Mouse (Mus musculus) hindbrain, embryonic 15.5 days (tissue): ENCODE measurements around the gene Ptpn12. TPM values are rescaled to one million over a fixed set of nuclear protein-coding genes. Genes with fewer than 3 reads are reported as not detected.
A peak's percentile ranks its signal among the peaks of the same experiment; 100 is the strongest.

Source experiments
- ATAC-seq: fragments of 200-750 bp; cut with Nextera tagmentation; 2 replicates; pipeline ENCODE4 v1.8.0; 2017; ENCODE audit warnings: low read depth, moderate number of reproducible peaks, moderate TSS enrichment; ENCODE audit not compliant: low FRiP score
- H3K27ac ChIP-seq: fragments of 300-500 bp; sonication (generic); replicated peaks from 2 replicates; pipeline ENCODE4 v1.5.1; 2015; ENCODE audit warnings: mild to moderate bottlenecking, inconsistent platforms
- H3K27me3 ChIP-seq: fragments of 300-500 bp; sonication (generic); 2 replicates; pipeline ENCODE4 v1.6.1; 2015; ENCODE audit warnings: control low read depth, inconsistent platforms
- H3K36me3 ChIP-seq: fragments of 300-500 bp; sonication (generic); 2 replicates; pipeline ENCODE4 v1.6.1; 2015; ENCODE audit warnings: control low read depth, inconsistent platforms
- H3K4me1 ChIP-seq: fragments of 300-500 bp; sonication (generic); replicated peaks from 2 replicates; pipeline ENCODE4 v1.6.1; 2015; ENCODE audit warnings: control low read depth, inconsistent platforms
- H3K4me2 ChIP-seq: fragments of 300-500 bp; sonication (generic); 2 replicates; pipeline ENCODE4 v1.6.1; 2015; ENCODE audit warnings: moderate library complexity, mild to moderate bottlenecking, inconsistent platforms
- H3K4me3 ChIP-seq: fragments of 300-500 bp; sonication (generic); 2 replicates; pipeline ENCODE4 v1.5.1; 2015; ENCODE audit warnings: mild to moderate bottlenecking, inconsistent platforms
- H3K9ac ChIP-seq: fragments of 300-500 bp; sonication (generic); 2 replicates; pipeline ENCODE4 v1.6.1; 2015; ENCODE audit warnings: inconsistent platforms
- H3K9me3 ChIP-seq: fragments of 300-500 bp; sonication (generic); 2 replicates; pipeline ENCODE4 v1.6.1; 2016; ENCODE audit warnings: control low read depth, inconsistent platforms
- WGBS: fragments of 180-500 bp; shearing (Covaris S2); methylation state at CpG from one replicate; pipeline ENCODE4 v1.1.7; 2015; 5-methylcytosine and 5-hydroxymethylcytosine counted together
- polyA plus RNA-seq: library from polyadenylated mRNA; unstranded; fragments of >200 nt; fragmentation: Nextera tagmentation; extraction: Ambion mirVana; gene quantifications from 2 replicates; pipeline ENCODE4 v1.2.1, GENCODE M21; 2015

Gene Ptpn12
- polyA plus RNA-seq, 1 experiment from 2014 or later: 24.3 TPM

GRCm38 (mm10) chr5:21047114-21047513 is 8.6 kb downstream of the Ptpn12 start:
- Histone ChIP-seq H3K9ac (no peak overlapping the region), H3K4me2 (no peak overlapping the region), H3K27me3 (no peaks in the 10 kb centered on the region), H3K4me1 (peaks cover 20% of the 10 kb centered on the region), H3K4me3 (no peak overlapping the region), H3K27ac (no peak overlapping the region), H3K36me3 (no peaks in the 10 kb centered on the region), H3K9me3 (no peaks in the 10 kb centered on the region)
- ATAC-seq: no peak
- 91% methylated on average over 4 of the region's 4 CpGs for WGBS

DNA sequence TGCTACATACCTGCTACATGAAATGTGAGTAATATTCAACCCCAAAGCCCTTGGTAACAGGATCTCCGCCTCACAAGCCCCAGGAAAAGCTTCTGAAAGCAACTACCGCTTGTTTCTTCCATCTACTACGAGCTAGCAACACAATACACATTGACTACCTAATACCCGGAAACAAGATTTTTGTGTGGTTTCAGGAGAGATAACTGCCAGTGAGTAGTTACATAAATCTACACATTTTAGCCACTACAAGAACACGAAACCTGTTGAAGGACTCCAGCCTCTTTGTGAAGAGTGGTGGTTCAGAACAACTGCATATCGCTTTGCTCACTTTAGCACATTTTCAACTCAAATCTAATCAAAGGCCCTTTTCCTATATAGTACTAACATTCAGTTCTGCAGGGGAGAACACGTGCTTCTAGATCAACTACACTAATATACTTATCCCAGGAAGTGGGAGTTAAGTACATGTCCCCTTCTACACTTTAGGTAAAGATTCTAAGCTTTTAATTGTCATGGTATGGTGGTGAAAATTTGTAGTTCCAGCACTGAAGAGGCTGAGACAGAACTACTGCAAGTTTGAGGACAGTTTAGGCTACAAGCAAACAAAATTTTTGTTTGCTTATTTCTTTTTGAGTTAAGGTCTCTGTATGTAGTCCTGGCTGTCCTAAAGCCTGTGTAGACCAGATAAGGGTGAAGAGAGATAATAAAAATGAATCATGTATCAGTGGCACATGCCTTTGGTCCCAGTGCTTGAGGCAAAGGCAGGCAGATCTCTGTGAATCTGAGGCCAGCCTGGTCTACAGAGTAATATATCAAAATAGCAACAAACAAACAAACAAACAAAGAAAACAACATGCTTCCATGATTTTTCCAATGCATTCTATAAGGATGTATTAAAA is 9.3 kb downstream of the Ptpn12 start:
- Histone ChIP-seq H3K4me1 (0 out of 2 replicates have a peak, but pooled peaks cover 16% of the 10 kb centered on the region), H3K9ac (no peak overlapping the region), H3K27ac (no peak overlapping the region), H3K4me3 (no peak overlapping the region), H3K9me3 (no peaks in the 10 kb centered on the region), H3K27me3 (no peaks in the 10 kb centered on the region), H3K36me3 (no peaks in the 10 kb centered on the region), H3K4me2 (no peak overlapping the region)
- ATAC-seq: no peak
- WGBS: 89% methylated on average over 7 of the region's 7 CpGs

GRCm38 (mm10) chr5:21045462-21045861 is 10.2 kb downstream of the Ptpn12 start:
- Histone ChIP-seq H3K4me3 (no peak overlapping the region), H3K27me3 (no peaks in the 10 kb centered on the region), H3K27ac (no peak overlapping the region), H3K9me3 (no peaks in the 10 kb centered on the region), H3K4me1 (0 out of 2 replicates have a peak, but pooled peaks cover 9% of the 10 kb centered on the region), H3K36me3 (no peaks in the 10 kb centered on the region), H3K4me2 (no peak overlapping the region), H3K9ac (no peak overlapping the region)
- no peak for ATAC-seq
- WGBS: 95% methylated on average over 2 of the region's 2 CpGs

- 95% methylated on average over 5 of the region's 5 CpGs for WGBS
- Histone ChIP-seq H3K9me3 (no peaks in the 10 kb centered on the region), H3K4me2 (no peak overlapping the region)
These were observed 17.6 kb downstream of the Ptpn12 start for GRCm38 (mm10) chr5:21038100-21038499.

DNA sequence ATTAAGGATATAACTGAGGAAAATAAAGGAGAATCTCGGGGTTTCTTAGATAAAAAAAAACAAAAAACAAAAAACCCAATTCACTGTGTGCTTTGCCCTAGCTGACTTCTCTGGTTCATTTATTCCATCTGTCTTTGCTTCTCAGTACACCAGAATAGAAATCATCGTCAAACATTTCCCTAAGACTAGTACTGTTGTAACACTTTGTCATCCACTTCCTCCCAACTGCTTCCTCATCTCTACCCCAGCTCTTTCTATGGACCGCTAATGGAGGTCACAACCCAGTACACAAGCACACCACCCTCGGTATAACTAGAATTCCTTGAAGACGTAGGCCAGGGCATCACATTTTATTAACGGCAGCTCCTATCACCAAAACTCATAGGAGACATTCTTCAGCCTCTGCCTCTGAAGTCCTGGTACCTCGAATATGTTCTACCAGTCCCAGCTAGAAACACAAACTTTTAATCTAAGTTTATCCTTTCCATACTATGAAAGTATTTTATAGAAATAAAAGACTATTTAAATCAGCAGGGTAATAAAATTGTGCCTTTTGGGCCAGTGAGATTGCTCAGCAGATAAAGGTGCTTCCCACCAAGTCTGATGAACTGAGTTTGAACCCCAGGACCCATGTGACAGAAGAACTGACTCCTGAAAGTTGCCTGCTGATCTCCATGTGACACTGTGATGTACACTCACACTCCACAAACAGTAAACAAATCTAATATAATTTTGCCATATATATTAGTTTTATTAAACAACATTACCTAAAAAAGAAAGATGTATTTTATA is 19.8 kb downstream of the Ptpn12 start:
- 85% methylated on average over 7 of the region's 7 CpGs for WGBS

More at GRCm38 (mm10) chr5:21038100-21038499, 17.6 kb downstream of the Ptpn12 start:
- H3K27me3 ChIP-seq: no peaks in the 10 kb centered on the region
- H3K4me1 ChIP-seq: peaks cover 19% of the 10 kb centered on the region
- no peak for ATAC-seq
- no peak overlapping the region for H3K9ac ChIP-seq
- no peak overlapping the region for H3K4me3 ChIP-seq
- H3K27ac ChIP-seq: no peak overlapping the region
- H3K36me3 ChIP-seq: no peaks in the 10 kb centered on the region

DNA sequence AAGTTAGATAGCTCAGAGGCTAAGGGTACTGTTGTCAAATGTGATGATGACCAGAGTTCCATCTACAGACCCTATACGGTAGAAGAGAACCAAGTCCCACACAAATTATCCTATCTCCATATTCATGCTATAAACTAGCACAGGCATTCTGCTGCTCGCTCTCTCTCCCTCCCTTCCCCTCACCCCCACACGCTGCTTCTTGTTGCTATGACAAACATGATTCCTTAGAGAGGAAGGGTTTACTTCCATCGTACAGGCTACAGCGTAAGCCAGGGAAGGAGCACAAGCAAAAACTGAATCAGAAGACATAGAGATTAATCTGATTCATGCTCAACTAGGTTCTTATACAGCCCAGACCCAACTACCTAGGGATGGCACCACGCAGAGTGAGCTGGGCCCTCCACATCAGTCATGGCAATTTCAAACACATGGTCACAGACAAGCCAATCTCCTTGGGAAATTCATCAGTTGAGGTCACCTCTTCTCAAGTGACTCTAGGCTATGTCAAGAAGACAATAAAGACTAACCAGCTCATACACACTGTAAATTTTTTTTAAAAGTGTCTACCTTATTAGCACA is 21.2 kb downstream of the Ptpn12 start:
- Histone ChIP-seq H3K27me3 (no peaks in the 10 kb centered on the region), H3K4me3 (no peak overlapping the region), H3K9ac (no peak overlapping the region), H3K36me3 (no peaks in the 10 kb centered on the region), H3K4me2 (no peak overlapping the region), H3K9me3 (no peaks in the 10 kb centered on the region), H3K4me1 (peaks cover 22% of the 10 kb centered on the region), H3K27ac (no peak overlapping the region)
- ATAC-seq: peak; percentile 76; the same call in 1 of the 2 replicates
- 44% methylated on average over 6 of the region's 6 CpGs for WGBS

More for the DNA sequence above, 19.8 kb downstream of the Ptpn12 start:
- H3K9ac ChIP-seq: no peak overlapping the region
- H3K4me2 ChIP-seq: no peak overlapping the region
- no peak overlapping the region for H3K27ac ChIP-seq
- no peaks in the 10 kb centered on the region for H3K9me3 ChIP-seq
- H3K4me3 ChIP-seq: no peak overlapping the region
- peaks cover 22% of the 10 kb centered on the region for H3K4me1 ChIP-seq
- no peaks in the 10 kb centered on the region for H3K36me3 ChIP-seq
- no peak for ATAC-seq
- H3K27me3 ChIP-seq: no peaks in the 10 kb centered on the region

DNA sequence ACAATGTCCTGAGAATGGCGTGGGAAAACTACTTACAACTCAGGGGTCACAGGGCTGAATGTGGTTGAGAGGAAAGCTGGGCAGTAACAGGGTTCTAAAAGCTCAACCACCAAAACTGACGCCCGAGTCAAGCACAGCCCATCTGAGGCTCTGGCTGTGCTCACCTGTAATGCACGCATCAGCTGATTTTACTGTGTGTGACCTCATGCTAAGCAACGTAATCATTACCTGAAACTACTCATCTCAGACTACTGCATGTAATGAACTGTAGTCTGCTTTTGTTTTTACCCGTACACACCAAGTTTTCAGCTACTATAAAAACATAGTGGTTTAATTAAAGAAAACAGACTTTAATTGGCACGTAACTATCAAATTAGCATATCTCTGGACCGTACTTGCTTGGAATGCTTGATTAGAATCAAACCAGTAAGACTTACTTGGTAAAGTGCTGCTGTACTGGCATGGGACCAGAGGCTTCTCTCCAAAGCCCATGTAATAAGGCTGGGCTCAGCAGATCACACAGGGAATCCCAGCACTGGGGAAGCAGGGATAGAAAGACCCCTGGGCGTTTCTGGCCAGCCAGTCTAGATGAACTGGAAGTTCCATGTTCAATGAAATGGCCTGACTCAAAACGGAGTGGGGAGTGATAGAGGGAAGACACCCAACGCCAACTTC is 22.2 kb downstream of the Ptpn12 start:
- Histone ChIP-seq H3K4me2 (no peak overlapping the region), H3K9me3 (no peaks in the 10 kb centered on the region), H3K9ac (no peak overlapping the region), H3K4me3 (no peak overlapping the region), H3K27ac (no peak overlapping the region), H3K27me3 (no peaks in the 10 kb centered on the region), H3K36me3 (peaks cover 8% of the 10 kb centered on the region; the same call in 1 of the 2 replicates), H3K4me1 (peaks cover 22% of the 10 kb centered on the region)
- 53% methylated on average over 11 of the region's 11 CpGs for WGBS
- peak; percentile 46; the same call in 1 of the 2 replicates for ATAC-seq

DNA sequence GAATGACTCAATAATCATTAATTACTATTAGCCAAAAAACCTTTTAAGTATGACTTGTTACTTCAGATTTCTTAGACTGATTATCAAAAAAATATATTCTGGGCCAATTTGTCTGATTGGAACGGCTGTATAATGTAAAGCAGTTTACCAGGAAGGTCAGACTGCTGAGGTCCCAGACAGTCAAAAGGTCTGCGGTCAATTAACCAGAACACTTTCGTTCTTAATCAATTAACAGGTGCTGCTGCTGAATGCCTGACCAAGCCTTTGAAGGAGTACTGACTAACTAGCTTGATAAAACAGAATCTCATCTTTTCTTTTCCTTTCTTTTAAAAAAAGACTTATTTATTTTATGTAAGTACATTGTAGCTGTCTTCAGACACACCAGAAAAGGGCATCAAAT is 23.1 kb downstream of the Ptpn12 start:
- Histone ChIP-seq H3K9ac (no peak overlapping the region), H3K4me1 (peaks cover 22% of the 10 kb centered on the region), H3K4me2 (no peak overlapping the region), H3K27ac (no peak overlapping the region), H3K9me3 (no peaks in the 10 kb centered on the region), H3K4me3 (no peak overlapping the region), H3K27me3 (no peaks in the 10 kb centered on the region), H3K36me3 (peaks cover 15% of the 10 kb centered on the region; the same call in 1 of the 2 replicates)
- ATAC-seq: no peak
- 68% methylated on average over 3 of the region's 3 CpGs for WGBS

- H3K27me3 ChIP-seq: no peaks in the 10 kb centered on the region
- H3K4me1 ChIP-seq: peaks cover 22% of the 10 kb centered on the region
- no peak overlapping the region for H3K9ac ChIP-seq
- H3K36me3 ChIP-seq: peaks cover 18% of the 10 kb centered on the region; the same call in 1 of the 2 replicates
- no peak overlapping the region for H3K4me3 ChIP-seq
- H3K9me3 ChIP-seq: no peaks in the 10 kb centered on the region
- H3K27ac ChIP-seq: no peak overlapping the region
- H3K4me2 ChIP-seq: no peak overlapping the region
- ATAC-seq: no peak
These were observed 25.5 kb downstream of the Ptpn12 start for GRCm38 (mm10) chr5:21030226-21030625.

DNA sequence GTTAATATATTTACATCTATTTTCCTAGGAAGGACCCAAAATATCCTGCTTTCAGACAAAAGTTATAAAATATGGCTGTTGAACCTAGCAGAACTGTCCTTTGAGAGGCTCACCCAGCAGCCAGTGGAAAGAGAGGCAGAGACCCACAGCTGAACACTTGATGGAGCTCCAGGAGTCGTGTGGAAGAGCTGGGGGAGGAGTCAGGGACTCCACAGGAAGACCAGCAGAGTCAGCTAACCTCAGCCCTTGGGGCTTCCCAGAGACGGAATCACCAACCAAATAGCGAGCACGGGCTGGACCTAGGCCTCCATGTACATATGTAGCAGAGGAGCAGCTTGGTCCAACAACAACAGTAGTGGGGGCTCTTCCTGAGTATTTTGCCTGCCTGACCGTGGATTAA is 38.6 kb downstream of the Ptpn12 start:
- 63% methylated on average over 5 of the region's 5 CpGs for WGBS
- Histone ChIP-seq H3K9ac (no peak overlapping the region), H3K27ac (no peak overlapping the region), H3K4me3 (no peak overlapping the region), H3K36me3 (peaks cover 46% of the 10 kb centered on the region), H3K4me2 (no peak overlapping the region), H3K27me3 (no peaks in the 10 kb centered on the region), H3K9me3 (no peaks in the 10 kb centered on the region), H3K4me1 (no peaks in the 10 kb centered on the region)
- ATAC-seq: no peak

- no peaks in the 10 kb centered on the region for H3K9me3 ChIP-seq
- no peak overlapping the region for H3K9ac ChIP-seq
- H3K27me3 ChIP-seq: no peaks in the 10 kb centered on the region
- no peak overlapping the region for H3K27ac ChIP-seq
- H3K36me3 ChIP-seq: peaks cover 60% of the 10 kb centered on the region
- no peak overlapping the region for H3K4me3 ChIP-seq
- no peak for ATAC-seq
- H3K4me1 ChIP-seq: no peaks in the 10 kb centered on the region
- H3K4me2 ChIP-seq: no peak overlapping the region
These were observed 44.8 kb downstream of the Ptpn12 start for GRCm38 (mm10) chr5:21010908-21011307.
